Mouse (Mus musculus) forebrain, embryonic 13.5 days (tissue): ENCODE data around the gene Ecd. TPM values are rescaled to one million over a fixed set of nuclear protein-coding genes. Genes with fewer than 3 reads are reported as not detected.
A peak's percentile ranks its signal among the peaks of the same experiment; 100 is the strongest.

Experiments used
- ATAC-seq: fragments of 200-750 bp; cut with Nextera tagmentation; 2 replicates; pipeline ENCODE4 v1.8.0; 2017
- H3K27ac ChIP-seq: fragments of 300-500 bp; sonication (generic); 2 replicates; pipeline ENCODE4 v1.5.1; 2015; ENCODE audit warnings: inconsistent platforms, mild to moderate bottlenecking, moderate library complexity
- H3K27me3 ChIP-seq: fragments of 300-500 bp; sonication (generic); 2 replicates; pipeline ENCODE4 v1.6.1; 2015; ENCODE audit warnings: mild to moderate bottlenecking, inconsistent platforms
- H3K36me3 ChIP-seq: fragments of 300-500 bp; sonication (generic); 2 replicates; pipeline ENCODE4 v1.6.1; 2015; ENCODE audit warnings: mild to moderate bottlenecking, inconsistent platforms; ENCODE audit not compliant: poor library complexity, severe bottlenecking
- H3K4me1 ChIP-seq: fragments of 300-500 bp; sonication (generic); 2 replicates; pipeline ENCODE4 v1.6.1; 2015; ENCODE audit warnings: inconsistent platforms
- H3K4me2 ChIP-seq: fragments of 300-500 bp; sonication (generic); 2 replicates; pipeline ENCODE4 v1.6.1; 2015; ENCODE audit warnings: inconsistent platforms, mild to moderate bottlenecking, moderate library complexity
- H3K4me3 ChIP-seq: fragments of 300-500 bp; sonication (generic); 2 replicates; pipeline ENCODE4 v1.5.1; 2015; ENCODE audit warnings: mild to moderate bottlenecking, inconsistent platforms
- H3K9ac ChIP-seq: fragments of 300-500 bp; sonication (generic); 2 replicates; pipeline ENCODE4 v1.6.1; 2015; ENCODE audit warnings: mild to moderate bottlenecking, inconsistent platforms
- H3K9me3 ChIP-seq: fragments of 300-500 bp; sonication (generic); replicated peaks from 2 replicates; pipeline ENCODE4 v1.6.1; 2016; ENCODE audit warnings: inconsistent platforms
- WGBS: fragments of 180-500 bp; shearing (Covaris S2); methylation state at CpG from one replicate; pipeline ENCODE4 v1.1.7; 2015; 5-methylcytosine and 5-hydroxymethylcytosine counted together
- polyA plus RNA-seq: library from polyadenylated mRNA; unstranded; fragments of >200 nt; fragmentation: Nextera tagmentation; extraction: Ambion mirVana; gene quantifications from 2 replicates; pipeline ENCODE4 v1.2.1, GENCODE M21; 2015

Ecd gene
- polyA plus RNA-seq = 55.9 and 58.8 TPM in 2 replicates

DNA sequence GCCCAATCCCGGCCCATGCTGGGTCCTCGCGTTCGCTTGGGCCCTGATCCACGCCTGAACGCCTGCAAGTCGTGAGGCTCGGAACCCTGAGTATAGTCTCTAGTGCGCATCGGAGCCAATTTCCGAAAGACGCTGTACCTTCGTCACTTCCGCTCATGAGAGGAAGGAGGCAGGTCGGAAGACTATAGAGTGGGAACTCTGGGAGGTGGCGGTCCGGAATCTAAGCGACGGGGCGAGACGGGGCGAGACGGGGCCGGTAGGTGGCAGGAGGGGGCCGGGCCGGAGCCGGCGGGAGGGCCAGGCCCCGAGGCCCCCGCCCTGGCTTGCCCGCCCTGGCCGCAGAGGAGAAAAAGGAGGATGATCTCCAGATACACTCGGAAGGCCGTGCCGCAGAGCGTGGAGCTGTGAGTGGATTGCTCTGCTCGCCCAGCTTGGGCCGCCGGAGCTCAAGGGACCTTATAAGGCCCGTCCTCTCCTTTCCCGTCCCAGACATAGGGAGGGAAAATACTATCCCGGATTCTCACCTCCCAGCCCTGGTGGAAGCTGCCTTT, at the start of gene Ecd, which contains the start of gene Fam149b:
Gene Ecd, minus strand, starts transcription at position 131 of the 551 bp plus-strand sequence.
Gene Fam149b, plus strand, starts transcription at position 172 of the 551 bp plus-strand sequence.
- no peaks in the 10 kb centered on the region for H3K27me3 ChIP-seq
- peak within 1 kb of the TSS; percentile 96 for H3K9ac ChIP-seq
- peaks cover 27% of the 10 kb centered on the region for H3K4me1 ChIP-seq
- peak within 1 kb of the TSS; percentile 82 for H3K4me2 ChIP-seq
- peak within 1 kb of the TSS; percentile 91 for H3K27ac ChIP-seq
- H3K9me3 ChIP-seq = no peaks in the 10 kb centered on the region
- peak within 1 kb of the TSS; percentile 90 for H3K4me3 ChIP-seq
- WGBS = under 1% methylated on average over 42 of the region's 42 CpGs
- ATAC-seq = peak; percentile 100
- peaks cover 36% of the 10 kb centered on the region for H3K36me3 ChIP-seq

DNA sequence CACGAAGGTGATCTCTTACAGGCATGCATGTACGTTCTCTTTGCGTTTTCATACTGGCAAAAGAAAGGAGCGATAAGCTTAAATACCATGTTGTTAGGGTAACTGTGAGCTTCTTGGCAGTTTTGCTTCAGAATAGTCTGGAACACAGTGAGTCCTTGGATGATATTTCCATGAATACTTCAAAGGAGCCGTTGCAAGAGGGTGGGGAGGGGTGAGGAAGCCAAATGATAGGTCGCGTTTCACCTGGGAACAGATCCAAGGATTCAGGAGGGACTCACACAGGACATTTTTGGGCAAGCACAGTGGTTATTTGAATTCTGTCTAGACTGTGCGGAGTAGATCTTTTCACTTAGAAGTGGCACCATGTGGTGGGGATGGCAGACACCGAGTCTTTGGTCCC, 49.3 kb upstream of the Ecd start:
- Histone ChIP-seq H3K4me3 (no peak overlapping the region), H3K4me2 (no peak overlapping the region), H3K27ac (no peak overlapping the region), H3K9me3 (no peaks in the 10 kb centered on the region), H3K9ac (no peak overlapping the region), H3K36me3 (no peaks in the 10 kb centered on the region), H3K27me3 (no peaks in the 10 kb centered on the region), H3K4me1 (peaks cover 4% of the 10 kb centered on the region)
- no peak for ATAC-seq
- WGBS = 79% methylated on average over 9 of the region's 9 CpGs

DNA sequence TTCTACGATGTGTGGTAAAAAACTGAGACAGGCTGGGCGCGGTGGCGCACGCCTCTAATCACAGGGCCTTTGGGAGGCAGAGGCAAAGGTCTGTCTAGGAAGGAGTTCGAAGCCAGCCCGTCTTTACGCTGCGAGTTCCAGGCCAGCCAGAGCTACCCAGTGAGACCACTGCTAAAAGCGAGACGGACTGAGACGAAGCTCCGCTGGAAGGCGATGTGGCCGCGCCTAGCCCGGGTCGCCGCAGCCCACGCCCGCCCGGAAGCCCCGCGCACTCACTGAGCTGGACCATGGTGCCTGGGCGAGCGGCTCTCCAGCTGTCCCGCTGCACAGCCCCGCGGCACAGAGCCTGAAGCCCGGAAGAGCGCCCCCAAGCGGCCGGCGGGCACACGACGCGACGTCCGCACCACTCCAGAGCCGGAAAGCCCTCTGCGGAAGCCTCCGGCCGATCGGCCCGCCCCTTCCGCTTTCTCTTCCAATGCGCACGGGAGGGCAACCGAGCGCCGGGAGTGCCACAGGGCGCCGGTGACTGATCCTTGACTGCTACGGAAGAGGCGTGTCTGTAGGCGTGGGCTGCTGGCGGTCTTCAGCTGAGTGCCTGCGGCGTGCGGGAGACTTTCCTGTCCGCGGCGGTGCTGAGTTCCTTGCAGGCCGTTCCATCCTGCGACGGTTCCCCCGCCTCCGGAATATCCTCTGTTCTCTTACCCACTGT, 45.4 kb upstream of the Ecd start, which contains the start of gene Mrps16:
Gene Mrps16, minus strand, starts transcription at position 430 of the 709 bp plus-strand sequence.
- Histone ChIP-seq H3K27me3 (no peaks in the 10 kb centered on the region), H3K4me3 (peak within 1 kb of the TSS; percentile 74), H3K9me3 (no peaks in the 10 kb centered on the region), H3K36me3 (peaks cover 17% of the 10 kb centered on the region), H3K4me1 (peaks cover 9% of the 10 kb centered on the region), H3K9ac (peak within 1 kb of the TSS; percentile 86), H3K27ac (peak within 1 kb of the TSS; percentile 85), H3K4me2 (peak within 1 kb of the TSS; percentile 69)
- peak; percentile 97 for ATAC-seq
- WGBS = under 1% methylated on average over 66 of the region's 68 CpGs

DNA sequence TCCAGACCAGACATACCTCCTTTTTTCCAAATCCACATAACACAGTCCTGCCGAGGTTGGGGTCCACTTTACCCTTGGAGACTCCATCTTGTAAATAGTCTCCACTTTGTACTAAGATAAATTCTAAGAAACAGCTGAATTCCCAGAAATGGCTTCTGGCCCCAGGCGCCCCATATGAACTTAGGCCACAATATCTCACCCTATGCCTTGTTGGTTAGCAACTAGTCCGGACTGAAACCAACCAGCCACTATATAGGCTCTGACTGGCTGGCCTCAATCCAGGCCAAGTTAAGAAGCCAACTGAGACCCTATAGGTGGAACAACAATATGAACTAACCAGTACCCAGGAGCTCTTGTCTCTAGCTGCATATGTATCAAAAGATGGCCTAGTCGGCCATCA, 44.4 kb upstream of the Ecd start:
- Histone ChIP-seq H3K4me1 (peaks cover 18% of the 10 kb centered on the region), H3K4me2 (no peak overlapping the region), H3K9me3 (no peaks in the 10 kb centered on the region), H3K36me3 (peaks cover 17% of the 10 kb centered on the region), H3K4me3 (no peak overlapping the region), H3K27ac (no peak overlapping the region), H3K27me3 (no peaks in the 10 kb centered on the region), H3K9ac (no peak overlapping the region)
- ATAC-seq = no peak
- WGBS = 85% methylated on average over 4 of the region's 4 CpGs

DNA sequence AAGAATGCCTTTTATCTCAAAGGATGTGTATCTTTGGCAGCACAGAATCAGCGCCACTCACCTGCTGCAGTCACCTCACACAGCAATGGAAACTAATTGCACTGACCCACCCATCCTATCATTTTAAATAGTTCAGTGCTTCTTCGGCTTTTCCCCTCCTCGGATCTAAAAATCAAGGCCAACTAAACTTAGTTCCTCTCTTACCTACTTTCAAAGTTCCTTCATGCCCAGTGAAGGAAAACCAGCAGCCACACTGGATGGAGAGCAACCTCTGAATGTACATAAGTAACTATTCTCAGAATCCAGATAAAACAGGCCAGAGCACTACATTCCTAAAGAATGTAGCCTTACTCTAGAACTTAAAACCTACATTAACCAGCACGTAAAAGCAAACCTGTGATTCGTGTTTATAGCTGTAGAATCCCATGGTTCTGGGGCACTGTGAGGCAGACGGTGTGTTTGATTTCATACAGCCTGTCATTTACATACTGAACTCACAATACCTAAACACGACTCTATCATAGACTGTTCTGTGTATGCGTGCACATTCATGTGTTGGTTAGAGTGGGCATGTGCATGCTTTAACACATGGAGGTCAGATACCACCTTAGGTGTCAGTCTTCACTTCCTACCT, 41.6 kb upstream of the Ecd start:
- peaks cover 40% of the 10 kb centered on the region for H3K36me3 ChIP-seq
- no peaks in the 10 kb centered on the region for H3K9me3 ChIP-seq
- H3K4me3 ChIP-seq = peak overlapping the region; percentile 85
- H3K4me2 ChIP-seq = peak overlapping the region; percentile 82
- H3K27me3 ChIP-seq = no peaks in the 10 kb centered on the region
- no peak overlapping the region for H3K9ac ChIP-seq
- peaks cover 40% of the 10 kb centered on the region for H3K4me1 ChIP-seq
- no peak for ATAC-seq
- no peak overlapping the region for H3K27ac ChIP-seq
- WGBS = 87% methylated on average over 8 of the region's 8 CpGs

DNA sequence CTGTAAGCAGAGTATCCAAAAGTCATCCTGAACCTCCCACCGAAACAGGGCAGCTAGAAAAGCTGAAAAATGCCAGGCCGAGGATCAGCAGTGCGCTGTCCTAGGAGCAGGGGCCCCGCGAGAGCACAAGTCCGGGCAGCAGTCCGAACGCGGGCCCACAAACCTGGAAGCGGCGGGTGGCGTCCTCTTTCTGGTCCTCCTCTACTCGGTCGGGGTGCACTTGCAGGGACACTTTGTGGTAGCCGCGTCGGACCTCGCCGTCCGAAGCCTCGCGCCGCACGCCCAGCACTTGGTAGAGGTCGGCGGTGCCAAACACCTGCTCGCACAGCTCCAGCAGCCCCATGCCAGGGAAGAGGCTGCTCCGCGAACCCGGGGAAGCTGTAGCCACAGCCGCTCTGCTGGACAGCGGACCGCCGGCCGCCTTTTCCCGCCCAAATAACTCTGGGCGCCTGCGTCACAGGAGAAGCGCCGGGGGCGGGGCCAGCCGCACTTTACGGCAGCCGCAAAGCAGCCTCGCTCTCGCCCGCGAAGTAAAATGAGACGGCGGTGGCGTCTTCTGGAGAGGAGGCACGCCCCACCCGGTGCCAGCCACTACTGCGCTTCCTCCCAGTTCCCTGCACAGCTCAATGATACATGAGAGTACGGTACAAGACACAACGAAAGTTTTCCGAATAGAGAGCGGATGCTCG, 40.7 kb upstream of the Ecd start, which contains the start of gene Dnajc9:
Gene Dnajc9, minus strand, starts transcription at position 470 of the 689 bp plus-strand sequence.
- ATAC-seq = peak; percentile 75
- under 1% methylated on average over 59 of the region's 59 CpGs for WGBS
- H3K27me3 ChIP-seq = no peaks in the 10 kb centered on the region
- H3K4me2 ChIP-seq = peak within 1 kb of the TSS; percentile 82
- peak within 1 kb of the TSS; percentile 86 for H3K9ac ChIP-seq
- peak within 1 kb of the TSS; percentile 74 for H3K27ac ChIP-seq
- no peaks in the 10 kb centered on the region for H3K9me3 ChIP-seq
- H3K4me3 ChIP-seq = peak within 1 kb of the TSS; percentile 85
- H3K4me1 ChIP-seq = peaks cover 39% of the 10 kb centered on the region
- peaks cover 48% of the 10 kb centered on the region for H3K36me3 ChIP-seq

DNA sequence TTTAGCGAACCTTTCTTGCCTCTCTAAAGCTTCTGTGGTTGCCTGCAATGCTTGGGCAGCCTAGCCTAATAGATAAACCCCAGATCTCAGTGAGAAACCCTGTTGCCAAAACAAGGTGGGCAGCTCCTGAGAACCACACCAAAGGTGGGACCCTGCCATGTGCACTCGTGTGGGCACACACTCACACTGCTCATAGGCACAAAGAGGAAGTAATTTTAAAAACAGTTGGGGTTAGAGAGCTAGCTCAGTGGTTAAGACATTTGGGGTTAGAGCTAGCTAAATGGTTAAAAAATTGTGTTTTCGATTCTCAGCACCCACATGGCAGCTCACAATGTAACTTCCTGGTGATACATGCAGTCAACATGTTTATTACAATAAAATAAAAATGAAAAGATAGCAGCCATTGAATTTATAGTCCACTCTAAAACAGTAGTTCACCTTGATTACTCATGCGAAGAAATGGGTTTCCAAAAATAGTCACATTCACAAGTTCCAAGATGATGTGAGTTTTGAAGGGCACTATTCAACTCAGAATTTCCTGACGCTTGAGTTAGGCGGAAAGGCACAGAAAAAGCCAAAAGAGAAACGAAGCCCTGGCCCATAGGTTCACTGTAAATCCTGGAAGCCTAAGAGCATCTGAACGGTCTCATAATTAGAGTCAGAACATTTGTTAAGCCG, 32.0 kb upstream of the Ecd start:
- Histone ChIP-seq H3K4me1 (0 out of 2 replicates have a peak, but pooled peaks cover 5% of the 10 kb centered on the region), H3K4me2 (no peak overlapping the region), H3K27ac (no peak overlapping the region), H3K4me3 (no peak overlapping the region), H3K27me3 (no peaks in the 10 kb centered on the region), H3K36me3 (peaks cover 86% of the 10 kb centered on the region), H3K9me3 (no peaks in the 10 kb centered on the region), H3K9ac (no peak overlapping the region)
- 92% methylated on average over 9 of the region's 9 CpGs for whole genome bisulfite sequencing
- no peak for ATAC-seq

DNA sequence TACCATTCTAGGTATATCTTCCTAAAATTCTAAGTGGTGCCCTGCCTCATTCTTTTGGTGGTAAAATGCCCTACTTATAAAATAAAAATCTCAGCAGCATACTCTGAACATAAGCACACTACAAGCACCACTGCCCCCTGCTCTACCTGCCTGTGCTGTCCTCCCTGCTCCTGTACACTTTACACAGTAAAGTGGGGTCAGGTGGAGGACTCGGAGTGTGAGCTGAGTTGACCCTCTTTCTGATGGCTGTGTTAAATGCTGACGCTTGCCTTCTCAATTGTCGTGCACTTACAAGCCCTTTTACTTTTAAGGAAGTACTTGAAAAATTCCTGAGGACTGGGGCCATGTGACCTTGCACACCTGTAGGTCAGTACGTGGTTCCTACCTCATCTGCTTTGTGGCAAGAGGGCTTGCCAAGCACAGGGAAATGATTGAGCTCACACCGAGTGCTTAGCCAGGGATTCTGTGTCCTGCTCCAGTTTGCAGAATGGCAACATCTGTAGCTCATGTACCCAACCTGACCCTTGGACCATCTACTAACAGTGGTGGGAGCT, 31.2 kb upstream of the Ecd start:
- Histone ChIP-seq H3K36me3 (peaks cover 82% of the 10 kb centered on the region), H3K27ac (no peak overlapping the region), H3K27me3 (no peaks in the 10 kb centered on the region), H3K4me1 (no peaks in the 10 kb centered on the region), H3K9ac (no peak overlapping the region), H3K9me3 (no peaks in the 10 kb centered on the region), H3K4me3 (no peak overlapping the region), H3K4me2 (no peak overlapping the region)
- WGBS = 92% methylated on average over 5 of the region's 5 CpGs
- no peak for ATAC-seq

DNA sequence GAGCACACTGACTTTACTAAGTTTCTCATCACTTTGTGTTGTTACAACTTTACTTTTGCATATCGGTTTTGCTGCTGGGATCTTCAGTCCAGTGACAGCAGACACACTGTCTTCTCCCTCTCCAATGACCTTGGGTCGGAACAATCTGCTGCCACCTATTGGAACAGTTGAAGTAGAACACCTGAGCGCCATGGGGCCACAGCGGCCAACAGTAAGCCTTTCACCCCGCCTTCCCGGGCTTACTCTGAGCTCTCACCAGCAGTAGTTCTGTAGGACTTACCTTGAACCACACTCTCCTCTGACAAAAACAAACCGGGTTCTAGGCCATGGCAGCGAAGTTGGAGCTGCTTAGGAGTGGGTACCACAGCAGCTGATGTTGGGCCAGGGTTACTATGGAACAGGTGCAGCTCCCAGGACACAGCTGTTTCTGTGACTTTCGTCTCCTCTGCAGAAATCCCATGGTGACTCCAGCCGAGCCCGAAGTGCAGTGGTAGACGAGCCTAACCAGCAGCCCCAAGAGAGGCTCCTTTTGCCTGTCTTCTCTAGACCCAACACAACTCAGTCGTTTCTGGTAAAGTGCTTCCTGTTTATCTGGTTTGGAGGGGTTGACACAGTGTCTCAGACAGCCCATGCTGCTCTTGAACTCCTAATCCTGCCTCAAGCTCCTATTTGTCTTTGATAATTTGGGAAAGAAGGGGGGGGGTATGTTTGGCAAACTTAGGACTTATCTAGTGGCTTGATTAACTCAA, 30.6 kb upstream of the Ecd start:
- H3K9me3 ChIP-seq = no peaks in the 10 kb centered on the region
- no peak overlapping the region for H3K9ac ChIP-seq
- H3K27ac ChIP-seq = no peak overlapping the region
- no peak for ATAC-seq
- no peak overlapping the region for H3K4me3 ChIP-seq
- no peaks in the 10 kb centered on the region for H3K27me3 ChIP-seq
- H3K4me1 ChIP-seq = no peaks in the 10 kb centered on the region
- no peak overlapping the region for H3K4me2 ChIP-seq
- peaks cover 82% of the 10 kb centered on the region for H3K36me3 ChIP-seq
- 41% methylated on average over 13 of the region's 13 CpGs for WGBS

DNA sequence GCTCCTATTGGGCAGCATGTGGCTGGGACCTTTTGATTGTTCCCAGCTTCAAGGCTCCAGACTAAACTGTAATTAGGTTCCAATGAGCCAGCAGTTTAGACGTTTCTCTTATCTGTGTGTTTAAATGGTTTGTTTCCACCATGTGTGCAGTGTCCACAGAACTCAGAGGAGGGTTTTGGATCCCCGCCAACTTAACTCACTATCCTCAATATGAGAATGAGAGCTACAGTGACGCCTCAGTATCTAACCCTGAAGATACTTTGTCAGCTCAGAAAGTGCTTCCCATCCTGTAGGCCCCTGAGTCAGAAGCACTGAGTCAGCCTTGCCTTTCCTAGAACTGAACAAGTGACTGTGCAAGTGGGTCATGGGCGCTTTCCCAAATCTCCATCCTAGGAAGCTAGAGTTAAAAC, 29.2 kb upstream of the Ecd start:
- ATAC-seq = no peak
- WGBS = 78% methylated on average over 4 of the region's 4 CpGs
- H3K27ac ChIP-seq = no peak overlapping the region
- H3K9me3 ChIP-seq = no peaks in the 10 kb centered on the region
- H3K4me2 ChIP-seq = no peak overlapping the region
- H3K4me1 ChIP-seq = no peaks in the 10 kb centered on the region
- H3K27me3 ChIP-seq = no peaks in the 10 kb centered on the region
- no peak overlapping the region for H3K4me3 ChIP-seq
- H3K9ac ChIP-seq = no peak overlapping the region
- peaks cover 82% of the 10 kb centered on the region for H3K36me3 ChIP-seq

DNA sequence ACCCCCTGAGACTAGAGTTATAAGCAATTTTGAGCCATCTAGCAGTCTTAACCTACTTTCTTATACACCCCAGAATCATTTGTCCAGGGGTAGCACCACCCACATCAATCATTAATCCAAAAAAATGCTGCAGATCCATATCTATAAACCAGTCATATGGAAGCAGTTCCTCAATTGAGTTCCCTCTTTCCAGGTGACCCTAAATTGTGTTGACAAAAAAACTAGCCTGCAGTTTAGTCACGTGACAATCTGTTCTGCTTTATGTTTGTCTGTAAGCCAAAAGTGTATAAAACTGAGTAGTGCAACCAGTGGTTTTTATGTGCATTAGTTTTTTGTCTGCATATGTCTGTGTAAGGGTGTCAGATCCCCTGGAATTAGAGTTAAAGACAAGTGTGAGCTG, 23.9 kb upstream of the Ecd start:
- peaks cover 74% of the 10 kb centered on the region for H3K36me3 ChIP-seq
- WGBS = 92% methylated on average over 1 of the region's 1 CpGs
- H3K4me1 ChIP-seq = no peaks in the 10 kb centered on the region
- H3K9ac ChIP-seq = no peak overlapping the region
- H3K9me3 ChIP-seq = no peaks in the 10 kb centered on the region
- no peak overlapping the region for H3K27ac ChIP-seq
- H3K27me3 ChIP-seq = no peaks in the 10 kb centered on the region
- ATAC-seq = no peak
- no peak overlapping the region for H3K4me2 ChIP-seq
- H3K4me3 ChIP-seq = no peak overlapping the region
